Mouse (Mus musculus) 3T3-L1 (cell line): ENCODE data around the gene 1700030J22Rik.

Experiments
- DNase-seq: peaks from one replicate; pipeline ENCODE4 v3.0.0-alpha.2; 2015; ENCODE audit warnings: low read depth, low spot score

Gene 1700030J22Rik

DNA sequence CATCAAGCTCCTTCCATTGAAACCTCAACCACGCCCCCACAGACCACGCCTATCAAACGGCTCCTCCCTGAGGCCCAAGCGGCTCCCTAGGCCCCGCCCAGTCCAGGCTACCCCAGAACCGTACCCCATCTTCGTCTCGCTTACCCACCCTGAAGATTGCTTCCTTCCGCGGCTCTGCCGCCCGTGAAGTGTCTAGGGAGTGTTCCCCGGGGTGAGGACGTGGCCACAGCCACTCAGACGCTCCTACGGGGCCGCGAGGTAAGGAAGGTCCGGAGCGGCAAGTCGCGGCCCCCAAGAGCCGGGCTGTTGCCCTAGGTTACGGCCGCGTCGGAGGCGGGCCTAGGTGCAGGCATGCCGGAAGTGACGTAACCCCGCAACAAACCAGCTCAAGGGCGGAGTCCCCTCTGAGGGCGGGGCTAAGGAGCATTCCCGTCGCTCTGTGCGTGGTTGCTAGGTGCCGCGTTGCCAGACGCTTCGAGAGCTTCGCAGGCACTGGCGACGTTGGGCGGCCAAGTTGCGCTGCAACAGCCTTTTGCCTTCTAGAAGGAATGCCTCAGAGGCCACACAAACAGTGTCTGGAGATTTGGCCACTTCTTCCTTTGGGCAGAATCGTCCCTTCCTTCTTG is at the start of gene 1700030J22Rik:
TSS of gene 1700030J22Rik (minus strand) at position 329 of the 626 bp plus-strand sequence.
- peak; percentile 99 for DNase-seq

DNA sequence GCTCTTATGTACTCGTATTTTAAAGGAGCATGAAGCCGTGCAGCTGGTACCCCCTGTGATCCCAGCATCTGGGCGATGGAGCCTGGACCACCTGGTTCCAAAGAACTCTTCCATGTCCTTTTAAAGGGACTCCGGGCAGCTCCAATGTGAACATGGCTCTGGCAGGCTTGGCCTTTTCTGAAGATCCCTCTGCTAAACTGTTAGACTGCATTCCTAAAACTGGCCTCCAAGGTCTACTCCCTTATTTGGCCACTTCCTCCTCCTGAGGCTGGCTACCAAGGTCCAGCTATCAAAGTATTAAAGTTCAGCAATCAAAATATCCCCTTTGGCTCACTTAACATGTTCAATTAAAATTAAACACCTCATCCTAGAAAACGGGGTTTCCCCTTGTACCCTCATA is 48.8 kb upstream of the 1700030J22Rik start:
- no peak for DNase-seq

DNA sequence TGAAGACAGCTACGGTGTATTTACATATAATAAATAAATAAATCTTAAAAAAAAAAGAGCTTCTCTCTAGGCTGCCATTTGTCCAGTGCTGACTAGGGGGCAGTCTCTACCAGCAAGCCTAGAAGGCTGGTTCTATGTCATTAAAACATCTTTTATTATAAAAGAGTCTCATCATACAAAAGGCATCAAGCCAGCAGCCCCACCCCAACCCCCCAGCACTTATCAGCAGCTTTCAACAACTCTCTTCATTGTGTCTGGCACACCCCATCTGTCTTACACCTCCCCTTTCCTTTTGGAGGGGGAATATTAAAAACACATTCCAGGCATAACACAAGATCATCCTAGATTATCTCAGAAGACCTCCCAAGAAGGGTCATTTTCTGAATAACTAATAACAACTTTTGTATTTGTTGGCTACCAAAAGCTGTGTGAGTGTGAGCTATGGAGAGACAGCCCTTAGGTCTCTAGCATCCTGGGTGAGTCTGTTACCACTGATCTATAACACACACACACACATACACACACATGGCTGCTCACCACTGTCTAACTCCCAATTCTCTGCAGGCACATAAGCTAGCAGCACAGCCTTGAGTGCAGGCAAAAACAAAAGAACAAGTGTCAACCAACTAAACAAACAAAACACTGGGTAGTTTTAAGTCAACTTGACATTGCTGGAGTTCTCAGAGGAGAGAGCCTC is 43.7 kb upstream of the 1700030J22Rik start:
- peak; percentile 10 for DNase-seq

GRCm38 (mm10) chr8:117019323-117020275 is 40.8 kb upstream of the 1700030J22Rik start:
- DNase-seq: no peak

GRCm38 (mm10) chr8:117017896-117018295 is 39.1 kb upstream of the 1700030J22Rik start:
- DNase-seq: no peak

- no peak for DNase-seq
These were observed 38.2 kb upstream of the 1700030J22Rik start for GRCm38 (mm10) chr8:117017006-117017405.

DNA sequence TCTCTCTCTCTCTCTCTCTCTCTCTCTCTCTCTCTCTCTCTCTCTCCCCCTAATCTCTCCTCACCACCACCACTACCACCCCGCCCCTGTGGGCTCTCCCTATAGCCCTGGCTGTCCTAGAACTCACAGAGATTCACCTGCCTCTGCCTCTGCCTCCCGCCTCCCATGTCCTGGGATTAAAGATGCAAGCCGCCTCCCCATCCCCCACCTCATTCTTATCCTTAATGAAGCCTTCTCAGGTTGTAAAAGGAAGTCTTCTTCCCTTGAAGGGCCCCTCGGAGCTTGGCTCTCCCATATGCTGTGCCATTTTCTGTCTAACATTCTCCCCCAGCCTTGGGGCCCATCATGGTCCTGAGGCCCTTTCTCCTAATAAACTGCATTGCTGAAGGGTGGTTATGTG is 36.9 kb upstream of the 1700030J22Rik start:
- DNase-seq: no peak

GRCm38 (mm10) chr8:117011366-117011765 is 32.6 kb upstream of the 1700030J22Rik start:
- no peak for DNase-seq

GRCm38 (mm10) chr8:116994016-116994716 is 15.4 kb upstream of the 1700030J22Rik start:
- DNase-seq: peak; percentile 8

- peak; percentile 100 for DNase-seq
These were observed 14.5 kb upstream of the 1700030J22Rik start, which contains the start of gene Gcsh for GRCm38 (mm10) chr8:116993095-116993867. Gene Gcsh (minus strand): TSS chr8:116993537.

- DNase-seq: peak; percentile 75
These were observed 13.6 kb upstream of the 1700030J22Rik start for GRCm38 (mm10) chr8:116992176-116992971.

DNA sequence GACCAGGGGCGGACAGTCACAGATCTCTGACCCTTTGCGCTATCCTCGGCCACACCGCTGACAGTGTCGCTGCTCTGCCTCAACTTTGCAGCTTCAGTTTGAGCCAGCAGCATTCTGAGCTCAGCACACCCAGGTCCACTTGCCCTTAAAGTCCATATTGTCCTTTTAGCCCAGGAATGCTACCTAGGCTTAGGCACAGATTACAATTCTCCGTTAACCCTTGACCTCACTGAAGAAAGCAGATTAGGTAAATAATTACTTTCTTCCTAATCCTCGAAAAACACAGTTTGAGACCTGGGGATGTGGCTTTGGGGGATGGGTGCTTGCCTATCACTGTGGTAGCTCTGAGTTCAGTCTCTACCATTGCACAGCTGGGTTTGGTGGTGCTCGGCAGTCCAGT is 12.5 kb upstream of the 1700030J22Rik start:
- DNase-seq: no peak

- DNase-seq: peak; percentile 49
These were observed 11.1 kb upstream of the 1700030J22Rik start for GRCm38 (mm10) chr8:116989842-116990241.

- DNase-seq: peak; percentile 92
These were observed 1.4 kb upstream of the 1700030J22Rik start for GRCm38 (mm10) chr8:116980117-116980516.

GRCm38 (mm10) chr8:116978052-116978451 is 707 bp downstream of the 1700030J22Rik start:
- no peak for DNase-seq

- DNase-seq: no peak
These were observed 3.2 kb downstream of the 1700030J22Rik start for GRCm38 (mm10) chr8:116975606-116976005.

- DNase-seq: no peak
These were observed 3.7 kb downstream of the 1700030J22Rik start for GRCm38 (mm10) chr8:116975066-116975465.

- no peak for DNase-seq
These were observed 9.2 kb downstream of the 1700030J22Rik start for GRCm38 (mm10) chr8:116969531-116969930.

- DNase-seq: no peak
These were observed 24.3 kb downstream of the 1700030J22Rik start for GRCm38 (mm10) chr8:116954415-116954814.

GRCm38 (mm10) chr8:116952428-116952827 is 26.3 kb downstream of the 1700030J22Rik start:
- no peak for DNase-seq
